Mouse (Mus musculus) right cerebral cortex, postnatal 25 days (tissue): ENCODE results near the gene Trpm7.
"Not testable (repeated sequence)": the region's sequence is repeated elsewhere in the genome, so short reads cannot be mapped to it uniquely, and the experiment has no call there.

Source experiments
- DNase-seq: peaks from one replicate; pipeline ENCODE4 v3.0.0; 2022

Trpm7 gene

DNA sequence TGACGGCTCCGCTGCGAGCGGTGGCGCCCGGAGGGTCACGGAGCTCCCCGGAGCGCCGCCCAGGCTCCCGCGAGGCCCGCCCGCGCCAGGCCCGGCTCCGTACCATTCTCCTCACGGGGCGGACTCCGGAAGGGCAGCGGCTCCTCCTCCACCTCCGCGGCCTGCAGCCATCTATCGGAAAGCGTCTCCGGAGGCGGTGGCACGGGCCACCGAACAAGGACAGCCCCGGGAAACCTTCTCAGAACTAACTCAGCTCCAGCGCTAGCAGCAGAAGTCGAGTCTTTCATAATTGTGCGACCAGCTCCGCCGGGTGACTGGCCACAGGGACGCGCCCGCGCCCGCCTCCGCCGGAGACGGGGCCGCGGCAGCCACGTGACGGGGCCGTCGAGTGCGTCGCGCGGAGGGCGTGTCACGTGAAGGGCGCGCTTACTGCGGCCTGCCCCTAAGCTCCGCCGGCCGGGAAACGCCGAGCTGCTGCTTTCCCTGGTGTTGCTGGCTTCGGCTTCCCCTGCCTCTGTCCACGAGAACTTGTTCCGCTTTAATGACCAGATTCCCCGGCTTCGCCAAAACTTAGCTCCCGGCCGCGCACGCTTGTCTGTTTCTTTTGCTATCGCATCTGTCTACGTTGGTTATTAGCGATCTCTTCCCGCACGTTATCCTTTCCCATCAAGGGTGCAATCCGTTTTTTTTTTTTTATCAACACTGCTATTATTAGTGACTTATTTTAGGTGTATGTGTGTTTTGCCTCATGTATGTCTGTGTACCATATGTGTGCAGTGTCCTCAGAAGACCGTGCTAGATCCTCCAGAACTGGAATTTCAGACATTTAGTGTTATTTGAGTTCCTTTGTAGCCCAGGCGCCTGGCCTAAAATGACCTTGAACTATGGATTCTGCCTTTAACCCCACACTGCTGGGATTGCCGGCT, at the start of gene Trpm7:
Trpm7 (minus strand) TSS at position 360 of the 926 bp plus-strand sequence.
- DNase-seq: peak; percentile 96

DNA sequence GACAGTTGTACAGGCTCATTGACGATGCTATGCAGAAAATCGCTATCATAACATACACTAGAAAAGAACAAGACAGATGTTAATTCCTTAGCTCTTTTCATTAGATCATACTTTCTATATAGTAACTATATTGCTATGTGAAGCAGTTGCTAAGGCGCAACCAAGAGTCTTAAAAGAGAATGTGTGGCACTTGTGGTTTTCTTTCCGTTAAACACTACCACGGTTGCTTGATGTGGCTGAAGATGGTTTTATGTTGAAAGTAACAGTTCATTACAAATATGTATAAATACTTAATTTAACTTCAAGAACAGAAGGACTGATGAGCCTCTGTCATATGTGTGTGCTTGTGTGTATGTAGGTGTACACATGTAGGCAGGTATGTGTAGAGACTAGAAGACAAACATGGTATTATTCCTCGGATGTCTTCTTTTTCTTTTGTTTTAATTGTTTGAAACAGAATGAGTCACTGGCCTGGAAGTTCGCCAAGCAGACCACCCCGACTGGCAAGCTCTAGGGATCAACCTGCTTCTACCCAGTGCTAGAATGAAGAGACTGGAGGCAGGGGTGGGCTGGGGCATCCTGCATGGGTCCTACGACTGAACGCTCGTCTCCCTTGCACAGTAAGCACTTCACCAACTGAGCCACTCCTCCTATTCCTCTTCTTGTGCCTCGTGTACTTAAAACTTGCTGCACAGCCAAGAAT, 44.5 kb upstream of the Trpm7 start:
- no peak for DNase-seq

DNA sequence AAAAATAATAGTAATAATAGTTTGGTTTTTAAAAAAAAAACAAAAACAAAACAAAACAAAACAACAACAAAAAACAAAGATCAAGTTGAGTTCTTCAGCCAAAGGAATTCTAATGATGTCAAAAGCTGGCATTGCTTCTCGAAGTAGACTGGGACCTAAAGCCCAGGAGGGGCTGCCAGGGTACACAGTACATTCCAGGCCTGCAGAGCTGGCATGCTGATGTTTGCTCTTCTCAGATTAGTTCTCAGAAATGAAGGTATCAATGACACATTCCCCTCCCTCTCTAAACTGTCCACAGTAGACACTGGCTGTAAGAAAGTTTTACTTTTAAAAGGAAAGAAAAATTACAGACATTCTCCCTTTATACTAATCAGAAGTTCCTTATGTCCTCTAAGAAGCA, 40.2 kb upstream of the Trpm7 start:
- no peak for DNase-seq

DNA sequence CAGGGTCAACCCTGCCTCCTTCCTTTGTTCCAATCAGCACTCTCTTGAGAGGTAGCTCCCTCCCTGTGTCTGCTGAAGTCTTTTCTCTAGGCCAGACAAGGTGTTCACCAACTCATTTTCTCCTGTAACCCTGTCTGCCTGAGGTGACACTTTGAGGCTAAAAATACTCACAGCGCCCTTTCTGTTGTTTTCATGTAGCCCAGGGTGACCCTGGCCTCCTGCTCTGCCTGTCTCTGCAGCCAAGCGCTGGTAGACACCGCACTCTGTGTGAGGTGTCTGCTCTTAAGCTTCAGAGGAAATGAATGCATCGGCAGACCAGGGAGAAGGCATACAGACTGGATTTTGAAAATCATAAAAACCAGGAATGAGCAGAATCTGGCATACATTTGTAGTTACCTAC, 38.1 kb upstream of the Trpm7 start:
- no peak for DNase-seq

DNA sequence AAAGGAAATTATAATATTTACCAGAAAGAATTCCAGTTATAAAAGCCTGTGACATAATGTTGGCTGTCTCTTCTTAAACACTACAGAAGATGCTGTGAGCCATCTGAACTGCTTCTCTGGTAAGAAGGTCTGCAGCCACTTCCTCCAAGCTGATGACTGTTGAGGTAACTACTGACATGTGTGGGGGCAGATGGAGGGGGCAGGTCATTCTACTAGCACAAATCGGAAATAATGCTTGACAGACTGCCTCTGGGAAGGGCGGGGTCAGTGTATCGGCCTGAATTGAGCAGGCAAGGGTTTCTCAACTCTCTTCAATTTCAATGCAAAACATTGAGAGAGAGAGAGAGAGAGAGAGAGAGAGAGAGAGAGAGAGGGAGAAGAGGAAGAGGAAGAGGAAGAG, 28.1 kb upstream of the Trpm7 start:
- DNase-seq: no peak

DNA sequence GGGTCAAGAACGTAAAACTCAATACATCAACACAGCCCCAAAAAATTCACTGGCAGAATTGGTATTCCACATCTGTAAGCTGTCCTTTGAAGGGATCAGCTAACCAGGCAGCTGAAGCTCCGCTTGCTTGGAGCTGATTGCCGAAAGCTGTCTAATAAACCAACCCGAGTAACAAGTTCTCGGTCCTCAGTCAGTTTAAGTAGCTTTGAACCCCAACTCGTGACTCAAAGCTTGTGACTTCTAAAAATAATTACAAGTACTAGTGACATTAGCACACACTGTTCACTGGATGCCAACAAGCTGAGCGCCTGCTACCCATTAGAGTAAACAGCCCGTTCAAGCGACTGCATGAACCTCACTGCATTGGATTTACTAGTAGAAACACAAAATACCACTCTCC, 21.5 kb upstream of the Trpm7 start:
- DNase-seq: no peak

DNA sequence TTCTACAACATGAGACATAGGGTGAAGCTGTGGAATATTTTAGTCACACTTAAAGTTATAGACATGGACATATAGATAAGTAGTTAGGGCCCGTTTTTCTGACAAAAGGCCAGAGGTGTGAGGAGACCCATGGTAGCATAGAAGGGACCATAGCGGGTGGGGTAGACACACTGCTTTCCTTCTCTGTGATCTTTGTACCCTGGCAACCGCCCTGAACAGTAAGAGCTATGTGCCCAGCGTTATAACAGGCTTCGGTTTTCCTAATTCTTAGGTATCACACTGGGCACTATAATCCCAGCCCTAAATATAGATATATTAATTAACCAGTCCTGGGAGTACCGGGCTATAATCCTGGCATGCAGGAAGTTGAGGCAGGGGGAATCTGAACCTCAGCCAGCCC, 20.9 kb upstream of the Trpm7 start:
- DNase-seq: no peak

DNA sequence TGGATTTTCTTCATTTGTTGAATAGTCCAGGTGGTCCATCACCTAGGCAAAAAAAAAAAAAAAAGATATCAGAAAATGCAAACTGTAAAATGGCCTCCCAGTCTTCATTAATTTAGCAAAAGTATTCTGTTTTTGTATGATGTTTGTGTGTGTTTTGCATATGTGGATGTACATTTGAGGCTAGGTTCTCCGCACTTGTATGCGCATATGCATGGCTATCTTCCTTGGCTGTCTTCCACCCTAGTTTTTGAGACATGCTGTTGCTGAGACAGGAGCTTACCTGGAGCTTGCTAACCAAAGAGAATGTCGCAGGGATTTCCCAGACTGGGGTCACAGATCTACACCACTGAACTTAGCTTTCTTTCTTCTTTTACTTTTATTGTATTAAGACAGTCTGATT, 18.2 kb upstream of the Trpm7 start:
- DNase-seq: no peak

DNA sequence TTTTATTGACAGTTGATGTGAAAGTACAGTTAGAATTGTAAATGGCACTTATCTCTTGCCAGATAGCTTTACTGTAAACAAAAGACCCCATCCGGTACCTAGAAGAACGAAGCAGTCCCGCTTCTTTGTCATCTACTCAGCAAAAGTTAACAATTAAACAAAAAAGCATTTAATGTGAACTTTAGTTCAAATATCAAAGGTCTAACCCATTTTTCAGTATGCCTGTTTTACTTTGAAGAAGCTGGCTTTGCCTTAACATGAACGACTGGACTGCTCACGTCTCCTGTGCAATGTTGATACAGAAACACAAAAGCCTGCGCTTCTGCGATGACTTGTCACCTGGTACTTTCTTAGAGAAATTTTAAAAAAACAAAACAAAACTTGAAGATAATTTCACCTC, 16.3 kb upstream of the Trpm7 start:
- no peak for DNase-seq

DNA sequence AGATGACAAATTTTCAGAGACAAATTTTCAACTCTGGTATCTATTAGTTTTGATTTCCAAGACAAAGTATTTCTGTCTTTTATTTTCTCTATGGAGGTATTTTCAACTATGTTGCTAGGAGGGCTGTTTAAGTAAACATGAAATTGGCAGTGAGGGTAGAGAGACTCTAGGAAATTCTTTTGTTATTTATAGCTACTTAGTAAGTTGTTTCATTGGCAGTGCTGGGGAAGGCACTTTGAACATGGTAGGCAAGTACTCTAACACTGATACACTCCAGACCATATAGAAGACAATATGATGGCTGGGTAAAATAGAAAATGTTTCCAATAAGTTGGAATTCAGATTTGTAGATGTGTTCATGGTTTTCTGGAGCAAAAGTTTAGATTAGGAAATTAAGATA, 15.7 kb upstream of the Trpm7 start:
- DNase-seq: no peak

DNA sequence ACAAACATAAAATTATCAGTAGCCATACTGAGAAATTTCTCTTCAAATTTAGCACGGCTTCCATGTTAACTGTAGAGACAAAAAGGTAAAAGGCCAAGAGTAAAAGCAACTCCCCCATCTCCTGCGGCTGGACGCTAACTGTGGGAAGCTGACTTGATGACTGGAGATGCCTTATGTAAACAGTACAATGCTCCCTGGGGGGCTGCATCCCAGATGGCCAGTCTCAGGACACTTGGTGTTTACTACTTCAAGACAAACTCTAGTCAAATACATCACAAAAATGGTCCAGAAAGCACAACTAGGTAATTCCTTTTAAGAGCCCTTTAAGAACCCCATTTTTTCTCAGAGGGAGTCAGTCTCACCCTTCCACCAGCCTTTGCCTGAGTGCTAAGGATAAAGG, 11.1 kb upstream of the Trpm7 start:
- no peak for DNase-seq

DNA sequence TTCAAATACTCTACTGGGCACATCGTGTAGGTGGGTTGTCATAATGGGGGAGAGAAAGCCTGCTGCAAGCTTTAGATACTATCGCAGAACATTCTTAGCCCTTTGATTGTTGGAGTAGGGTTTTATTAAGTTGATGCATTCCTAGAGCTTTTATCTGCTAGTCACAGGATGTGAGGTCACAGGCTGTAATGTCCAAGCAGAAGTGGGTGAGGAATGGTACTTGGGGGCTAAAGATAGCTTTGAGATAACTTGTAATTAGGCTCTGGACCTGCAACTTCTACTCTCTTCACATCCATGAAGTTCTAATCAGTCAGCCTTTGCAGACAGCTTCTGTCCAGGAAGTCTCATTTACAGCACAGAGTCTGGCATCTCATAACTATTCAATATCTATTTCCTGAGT, 9.8 kb upstream of the Trpm7 start:
- no peak for DNase-seq

DNA sequence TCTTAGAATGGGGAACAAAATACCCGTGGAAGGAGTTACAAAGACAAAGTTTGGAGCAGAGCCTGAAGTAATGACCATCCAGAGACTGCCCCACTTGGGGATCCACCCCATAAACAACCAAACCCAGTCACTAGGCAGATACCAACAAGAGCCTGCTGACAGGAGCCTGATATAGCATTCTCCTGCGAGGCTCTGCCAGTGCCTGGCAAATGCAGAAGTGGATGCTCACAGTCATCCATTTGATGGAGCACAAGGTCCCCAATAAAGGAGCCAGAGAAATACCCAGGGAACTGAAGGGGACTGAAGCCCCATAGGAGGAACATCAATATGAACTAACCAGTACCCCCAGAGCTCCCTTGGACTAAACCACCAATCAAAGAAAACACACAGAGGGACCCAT, 6.7 kb upstream of the Trpm7 start:
- not testable (repeated sequence) for DNase-seq

DNA sequence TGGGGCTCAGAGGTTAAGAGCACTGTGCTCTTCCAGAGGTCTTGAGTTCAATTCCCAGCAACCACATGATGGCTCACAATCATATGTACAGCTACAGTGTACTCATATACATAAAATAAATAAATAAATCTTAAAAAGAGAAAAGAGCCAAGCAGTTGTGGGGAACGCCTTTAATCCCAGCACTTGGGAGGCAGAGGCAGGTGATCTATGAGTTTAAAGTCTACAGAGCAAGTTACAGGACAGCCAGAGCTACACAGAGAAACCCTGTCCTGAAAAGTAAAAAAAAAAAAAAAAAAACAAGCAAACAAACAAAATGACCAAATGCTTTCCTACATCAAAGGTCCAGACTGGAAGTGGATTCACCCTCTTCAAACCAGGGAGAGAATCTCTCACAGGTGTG, 2.0 kb upstream of the Trpm7 start:
- DNase-seq: no peak

DNA sequence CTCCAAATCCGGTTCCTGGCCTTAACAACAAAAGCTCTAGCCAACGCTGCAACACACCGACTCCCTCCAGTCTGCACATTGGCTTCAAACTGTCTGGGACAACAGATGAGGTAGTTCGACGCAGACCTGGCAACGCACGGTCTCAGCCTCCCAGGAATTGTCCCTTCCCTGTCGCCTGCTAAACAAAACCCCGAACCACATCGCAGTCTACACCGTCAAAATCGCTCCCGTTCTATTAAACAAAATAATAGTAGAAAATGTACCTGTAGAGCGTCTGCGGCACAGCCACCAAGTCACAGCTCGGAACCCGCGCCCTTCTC, 554 bp downstream of the Trpm7 start:
- no peak for DNase-seq

DNA sequence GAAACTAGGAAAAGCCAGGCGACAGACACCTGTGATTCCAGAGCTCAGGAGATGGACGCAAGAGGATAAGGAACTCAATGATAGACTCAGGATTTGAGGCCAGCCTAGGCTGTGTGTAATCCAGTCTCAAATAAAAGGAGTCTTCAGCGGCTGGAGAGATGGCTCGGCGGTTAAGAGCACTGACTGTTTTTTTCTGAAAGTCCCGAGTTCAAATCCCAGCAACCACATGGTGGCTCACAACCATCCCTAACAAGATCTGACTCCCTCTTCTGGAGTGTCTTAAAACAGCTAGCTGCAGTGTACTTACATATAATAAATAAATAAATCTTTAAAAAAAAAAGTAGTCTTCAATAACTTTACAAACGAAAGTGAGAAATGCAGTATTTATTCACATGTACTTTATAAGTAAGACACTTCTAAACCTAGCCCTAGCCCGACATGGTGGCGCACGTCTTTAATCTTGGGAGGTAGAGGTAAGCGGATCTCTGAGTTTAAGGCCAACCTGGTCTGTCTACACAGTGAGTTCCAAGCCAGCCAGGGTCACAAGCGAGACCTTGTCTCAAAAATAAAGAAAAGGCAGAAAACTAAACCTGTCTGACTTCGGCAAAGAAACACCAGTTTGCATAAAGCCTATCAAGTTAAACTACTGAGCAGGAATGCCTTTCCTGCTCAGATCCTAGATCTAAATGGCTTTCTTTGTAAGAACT, 1.1 kb downstream of the Trpm7 start:
- no peak for DNase-seq

DNA sequence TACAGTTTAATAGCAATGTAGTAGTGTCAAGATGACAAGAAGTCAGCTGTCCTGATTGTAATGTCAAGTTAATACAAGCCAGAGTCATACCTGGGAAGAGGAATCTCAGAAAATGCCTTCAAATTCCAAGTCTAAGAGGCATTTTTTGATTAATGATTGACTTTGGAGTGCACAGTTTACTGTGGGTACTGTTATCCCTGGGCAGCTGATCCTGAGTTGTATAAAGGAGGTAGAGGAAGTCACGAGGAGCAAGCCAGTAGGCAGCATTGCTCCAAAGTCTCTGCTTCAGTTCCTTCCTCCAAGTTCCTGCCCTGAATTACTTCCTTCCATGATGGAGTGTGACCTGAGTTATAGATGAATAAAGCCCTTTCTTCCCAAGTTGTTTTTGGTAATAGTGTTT, 9.7 kb downstream of the Trpm7 start:
- DNase-seq: no peak

DNA sequence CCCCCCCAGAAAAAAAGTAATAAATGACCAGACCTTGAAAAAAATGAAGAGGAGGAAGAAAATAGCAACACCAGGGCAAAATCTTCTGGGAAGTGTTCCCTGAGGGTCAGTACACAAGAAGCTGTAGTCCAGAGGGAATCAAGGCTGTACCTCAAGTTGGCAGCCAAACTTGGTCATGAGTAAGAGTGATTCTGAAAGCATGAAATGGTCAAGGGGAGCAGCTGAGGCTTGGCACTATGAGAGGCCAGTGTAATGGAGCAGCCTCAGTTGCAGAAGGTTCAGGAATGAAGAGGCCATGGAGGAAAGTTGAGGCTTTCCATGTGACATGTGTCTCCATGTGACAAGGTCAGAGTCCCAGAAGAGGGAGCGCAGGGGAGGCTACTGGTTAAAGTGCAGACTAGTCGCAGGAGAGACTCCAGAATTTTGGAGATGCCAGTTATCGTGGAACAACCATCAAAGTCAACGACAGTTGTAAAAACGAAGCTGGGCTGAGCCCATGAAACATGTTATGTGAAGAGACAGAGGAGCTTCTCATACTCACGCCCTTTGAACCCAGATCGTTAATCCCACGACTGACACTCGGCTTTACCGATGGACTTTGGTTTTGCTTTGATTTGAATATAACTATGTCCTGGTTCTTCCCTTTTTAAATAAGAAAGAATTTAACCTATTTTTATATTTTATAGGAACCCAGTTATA, 10.4 kb downstream of the Trpm7 start:
- DNase-seq: no peak

DNA sequence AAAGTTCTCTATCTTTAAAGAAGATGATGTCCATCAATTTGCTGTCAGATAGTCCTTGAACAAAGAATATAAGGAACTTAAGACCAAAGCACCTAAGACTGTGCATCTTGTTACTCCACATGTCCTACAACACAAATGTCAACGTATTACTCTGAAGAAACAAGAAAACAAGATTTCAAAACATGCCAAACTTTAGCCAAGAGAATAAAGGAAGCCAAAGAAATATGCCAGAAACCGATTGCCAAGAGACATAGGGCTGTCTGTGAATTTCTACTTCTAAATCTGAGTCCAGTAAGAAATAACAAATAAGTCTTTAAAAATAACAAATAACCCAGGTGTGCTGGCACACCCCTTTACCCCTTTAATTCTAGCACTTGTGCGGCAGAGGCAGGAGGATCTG, 11.0 kb downstream of the Trpm7 start:
- no peak for DNase-seq

DNA sequence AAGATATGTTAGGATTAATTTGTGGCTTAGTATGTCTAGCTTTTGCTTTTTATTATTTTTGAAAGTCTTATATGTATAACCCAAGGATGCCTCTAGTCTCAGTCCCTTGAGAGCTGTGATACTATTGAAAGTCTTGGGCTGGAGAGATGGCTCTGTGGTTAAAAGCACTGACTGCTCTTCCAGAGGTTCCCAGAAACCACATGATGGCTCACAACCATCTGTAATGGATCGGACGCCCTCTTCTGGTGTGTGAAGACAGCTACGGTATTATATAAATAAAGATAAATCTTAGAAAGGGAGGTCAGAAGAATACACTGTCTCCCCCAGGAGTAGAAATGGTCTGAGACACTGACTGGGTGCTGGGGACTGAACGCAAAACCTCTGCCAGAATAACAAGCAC, 31.3 kb downstream of the Trpm7 start:
- no peak for DNase-seq

DNA sequence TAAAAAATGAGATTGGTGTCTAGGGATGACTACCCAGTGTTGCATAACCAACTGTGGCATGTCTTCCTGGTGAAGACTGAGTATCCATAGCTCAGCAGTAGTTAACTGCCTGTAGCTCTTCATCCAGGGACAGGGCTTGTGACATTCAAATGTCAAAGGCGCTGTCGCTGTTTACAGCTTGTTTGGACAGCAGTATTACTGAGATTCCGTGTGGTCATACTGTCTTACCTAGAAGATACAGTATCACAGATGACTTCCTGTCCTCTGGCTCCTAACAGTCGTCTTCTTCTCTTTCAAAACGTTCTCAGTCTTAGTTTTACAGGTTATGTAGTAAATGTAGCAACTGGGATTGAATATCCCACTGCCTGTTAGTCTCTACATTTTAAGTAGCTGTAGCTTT, 37.2 kb downstream of the Trpm7 start:
- DNase-seq: no peak

DNA sequence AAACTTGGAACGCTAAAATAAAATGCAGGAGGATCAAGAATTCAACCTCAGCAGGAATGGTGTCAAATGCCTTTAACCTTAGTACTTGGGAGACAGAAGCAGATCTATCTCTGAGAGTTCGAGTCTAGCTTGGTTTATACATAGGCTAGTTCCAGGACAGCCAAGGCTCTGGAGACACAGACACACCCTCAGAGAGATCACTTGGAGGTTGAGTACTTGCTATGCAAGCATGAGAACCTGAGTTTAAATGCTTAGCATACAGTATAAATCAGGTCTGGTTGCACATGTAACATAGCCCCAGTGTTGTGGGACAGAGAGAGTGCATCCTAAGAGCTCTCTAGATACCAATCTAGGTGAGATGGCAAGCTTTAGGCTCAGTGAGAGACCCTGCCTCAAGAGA, 58.6 kb downstream of the Trpm7 start:
- DNase-seq: no peak

DNA sequence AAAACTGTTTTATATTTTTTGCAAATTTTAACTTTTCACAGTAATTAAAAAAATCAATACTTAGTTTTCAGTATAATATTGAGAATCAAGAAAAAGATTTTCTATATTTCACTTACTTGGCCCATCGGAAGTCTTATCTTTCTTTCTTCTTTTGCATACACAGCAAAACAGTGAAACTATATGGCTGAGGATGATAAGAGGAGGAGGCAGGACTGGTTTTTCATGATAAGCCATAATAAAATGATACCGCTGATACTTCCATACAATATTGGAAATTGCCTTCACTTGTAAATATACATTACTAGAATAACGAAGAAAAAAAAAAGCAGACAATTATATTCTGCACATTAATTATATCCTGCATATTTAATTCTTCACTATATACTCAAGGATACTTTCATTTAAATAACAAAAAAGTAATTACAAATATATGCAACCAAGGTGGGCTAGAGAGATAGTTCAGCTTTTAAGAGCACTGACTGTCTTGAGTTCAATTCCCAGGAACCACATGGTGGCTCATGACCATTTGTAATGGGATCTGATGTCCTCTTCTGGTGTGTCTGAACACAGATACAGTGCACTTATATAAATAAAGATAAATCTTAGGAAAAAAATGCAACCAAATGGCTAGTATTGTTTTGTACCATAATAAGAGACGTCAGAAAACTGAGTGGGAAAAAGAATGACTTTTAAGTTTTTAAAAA, 59.2 kb downstream of the Trpm7 start:
- no peak for DNase-seq
